Mouse (Mus musculus): ENCODE results near the gene Fam78b. TPM values are rescaled to one million over a fixed set of nuclear protein-coding genes. Genes with fewer than 3 reads are reported as not detected.

Gene Fam78b
- total RNA-seq, 2 experiments from 2014 or later: 4.5 to 5.4 TPM

GRCm38 (mm10) chr1:167084330-167084729, 83.1 kb downstream of the Fam78b start:
- no peak for DNase-seq
- intact Hi-C loops (cut with DNase I): no loop called here

DNA sequence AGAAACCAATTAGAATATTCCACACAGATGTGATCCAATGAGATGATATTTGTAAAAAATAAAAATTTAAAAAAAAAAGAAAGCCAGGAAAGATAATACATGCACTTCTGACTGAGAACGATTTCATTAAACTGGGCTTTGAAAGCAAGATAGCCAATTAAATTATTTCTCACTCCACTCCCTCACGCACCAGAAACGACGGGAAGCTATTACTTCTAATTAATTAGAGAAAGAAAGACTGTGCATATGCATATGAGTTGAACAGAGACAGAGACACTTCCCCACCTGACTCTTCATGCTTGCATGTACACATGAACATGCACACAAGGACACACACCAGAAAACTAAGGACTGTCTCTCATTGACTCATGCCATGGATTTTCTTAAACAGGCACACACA, 84.2 kb downstream of the Fam78b start:
- no peak for DNase-seq
- intact Hi-C loops (cut with DNase I): no loop called here

GRCm38 (mm10) chr1:167090466-167090865, 89.2 kb downstream of the Fam78b start:
- intact Hi-C loops (cut with DNase I): no loop called here
- no peak for DNase-seq

GRCm38 (mm10) chr1:167093551-167093950, 92.3 kb downstream of the Fam78b start:
- DNase-seq: no peak
- intact Hi-C loops (cut with DNase I): no loop called here

DNA sequence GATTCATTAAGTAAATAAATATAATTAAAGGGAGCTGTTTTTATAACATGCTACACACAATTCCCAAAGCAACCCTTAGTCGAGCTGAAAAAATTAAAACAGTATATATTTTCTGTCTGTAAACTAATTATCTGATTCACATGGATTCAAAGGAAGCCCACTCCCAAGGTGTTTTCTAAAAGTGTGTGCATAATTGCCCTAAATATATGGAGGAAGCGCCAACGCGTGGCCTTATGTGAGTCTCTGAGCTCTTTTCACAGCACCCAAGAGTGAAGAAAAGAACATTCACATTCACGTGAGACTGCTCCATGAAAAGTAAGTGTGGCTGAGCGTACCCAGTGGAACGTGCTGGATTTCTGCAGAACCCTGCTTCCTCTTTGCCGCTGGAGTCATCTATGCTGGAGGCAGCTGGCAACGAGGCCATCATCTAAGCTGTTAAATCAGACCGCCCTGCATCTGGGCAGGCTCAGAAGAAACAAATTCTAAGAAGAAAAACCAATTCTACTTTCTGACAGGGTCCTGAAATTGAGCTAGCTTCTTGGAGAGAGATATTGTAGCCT, 93.5 kb downstream of the Fam78b start:
- no peak for DNase-seq
- intact Hi-C loops (cut with DNase I): no loop called here

- intact Hi-C loops (cut with DNase I): no loop called here
- DNase-seq: no peak
Measured at GRCm38 (mm10) chr1:167098741-167099140, 97.5 kb downstream of the Fam78b start.

- DNase-seq: no peak
- intact Hi-C loops (cut with DNase I): no loop called here
Measured at GRCm38 (mm10) chr1:167102046-167102445, 100.8 kb downstream of the Fam78b start.

GRCm38 (mm10) chr1:167102566-167102965, 101.3 kb downstream of the Fam78b start:
- no peak for DNase-seq
- intact Hi-C loops (cut with DNase I): no loop called here

GRCm38 (mm10) chr1:167104956-167105626, 103.9 kb downstream of the Fam78b start:
- no peak for DNase-seq
- intact Hi-C loops (cut with DNase I): no loop called here

- intact Hi-C loops (cut with DNase I): no loop called here
- DNase-seq: no peak
Measured at GRCm38 (mm10) chr1:167105916-167106315, 104.7 kb downstream of the Fam78b start.

DNA sequence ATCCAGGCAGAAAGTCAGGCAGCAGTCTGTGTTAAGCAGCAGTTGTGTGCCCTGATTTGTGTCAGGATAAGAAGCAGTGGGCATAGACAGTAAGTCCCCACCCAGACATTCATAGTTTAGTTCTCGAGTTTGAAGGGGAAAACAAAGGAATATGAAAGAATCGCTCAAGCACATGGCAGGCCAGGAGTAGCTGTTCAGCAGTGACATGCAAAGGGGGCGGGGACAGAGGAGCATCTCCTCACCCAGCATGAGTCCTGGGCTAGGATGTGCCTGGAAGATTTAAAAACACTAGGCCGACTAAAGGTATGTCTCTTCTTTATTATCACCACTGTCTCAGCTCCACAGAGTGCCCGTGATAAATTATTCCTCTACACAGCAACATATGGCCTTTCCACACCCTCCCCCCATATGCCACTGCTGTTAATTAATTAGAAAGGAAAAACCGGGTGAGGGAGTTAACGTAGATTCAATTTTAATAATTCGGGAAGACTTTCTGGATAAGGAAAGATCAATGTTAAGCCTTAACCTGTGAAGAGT, 107.8 kb downstream of the Fam78b start:
- no peak for DNase-seq
- intact Hi-C loops (cut with DNase I): no loop called here

DNA sequence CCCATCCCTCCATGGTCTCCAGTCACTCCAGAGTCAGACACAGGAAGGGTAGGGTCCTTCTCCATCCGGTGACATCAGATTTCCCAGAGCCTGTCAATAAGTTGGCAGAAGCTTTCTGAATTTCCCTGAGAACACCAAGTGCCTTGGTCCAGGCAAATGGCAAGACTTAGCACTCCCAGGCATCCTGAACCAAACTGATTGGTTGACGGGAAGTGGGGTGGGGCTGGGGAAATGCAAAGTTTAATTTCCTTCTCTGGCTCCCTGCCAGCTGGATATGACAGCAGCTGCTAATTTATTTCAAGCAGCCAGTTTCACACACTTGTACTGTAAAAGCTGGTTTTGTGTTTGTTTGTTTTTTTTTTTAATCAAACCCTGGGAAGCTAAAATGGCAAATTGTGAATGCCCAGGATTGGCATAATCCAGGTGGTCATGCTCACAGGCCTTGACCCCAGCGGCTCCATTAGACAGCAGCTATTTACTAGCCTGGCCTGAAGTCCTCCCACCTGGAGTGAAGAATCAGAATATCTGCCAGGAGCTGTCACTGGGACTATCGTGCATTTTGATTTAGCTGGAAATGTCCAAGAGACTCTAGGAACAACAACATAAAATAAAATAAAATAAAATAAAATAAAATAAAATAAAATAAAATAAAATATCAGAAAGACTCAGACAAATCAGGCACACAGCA, 113.3 kb downstream of the Fam78b start:
- intact Hi-C loops (cut with DNase I): no loop called here
- no peak for DNase-seq

DNA sequence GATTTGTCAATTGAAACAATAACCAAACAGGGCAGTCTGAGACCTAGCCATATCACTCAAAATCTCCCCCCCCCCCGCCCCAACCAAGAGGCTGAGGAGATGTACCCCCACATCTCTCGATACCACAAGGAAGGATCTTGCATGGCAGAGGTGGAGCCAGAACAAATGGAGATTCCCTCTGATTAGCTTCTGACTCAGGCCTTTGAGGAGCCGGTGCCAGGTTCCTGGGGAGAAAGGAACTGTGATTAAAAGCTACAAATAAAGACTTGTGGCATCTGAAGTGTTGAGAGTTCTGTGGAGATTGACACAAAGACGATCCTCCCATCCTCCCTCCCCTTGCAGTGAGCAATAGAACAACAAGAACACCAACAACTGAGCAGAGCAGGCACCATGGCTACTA, 113.9 kb downstream of the Fam78b start:
- no peak for DNase-seq
- intact Hi-C loops (cut with DNase I): no loop called here

DNA sequence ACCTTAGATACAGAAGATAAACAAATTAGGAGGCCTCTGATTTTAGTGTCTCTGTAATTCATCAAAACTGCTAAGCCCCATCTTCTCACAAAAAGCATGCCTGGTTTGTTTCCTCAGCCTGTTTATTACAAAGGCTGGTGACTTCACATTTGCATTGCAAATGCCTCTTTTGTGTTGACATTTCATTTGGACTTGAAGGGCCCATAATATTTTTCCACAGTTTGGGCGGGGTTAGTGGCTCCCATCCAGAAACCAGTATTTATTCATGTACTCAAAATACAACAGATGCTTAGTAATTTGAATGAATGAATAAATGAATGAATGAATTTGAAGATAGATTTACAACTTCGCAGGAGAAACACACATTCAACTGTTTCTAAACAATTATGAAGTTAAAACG, 115.5 kb downstream of the Fam78b start:
- no peak for DNase-seq
- intact Hi-C loops (cut with DNase I): no loop called here

- DNase-seq: no peak
- intact Hi-C loops (cut with DNase I): no loop called here
Measured at GRCm38 (mm10) chr1:167118971-167119370, 117.8 kb downstream of the Fam78b start.

DNA sequence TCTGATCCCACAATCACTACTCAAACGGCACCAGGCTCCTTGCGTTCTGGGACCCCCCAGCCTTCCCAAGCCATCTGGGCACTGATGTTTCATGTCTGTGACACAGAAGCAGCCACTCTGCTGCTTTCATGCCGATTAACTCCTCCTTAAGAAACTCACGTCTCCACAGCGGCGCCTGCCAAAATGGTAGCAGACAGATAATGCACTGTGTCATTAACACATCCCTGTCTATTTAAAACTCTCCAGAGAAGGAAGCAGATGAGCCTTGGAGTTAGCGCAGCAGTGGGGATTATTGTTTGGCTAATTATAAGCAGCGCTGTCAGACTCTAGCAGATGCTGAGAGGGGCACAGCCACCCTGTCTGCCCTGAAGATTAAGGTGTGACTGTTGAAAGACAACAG, 118.2 kb downstream of the Fam78b start:
- intact Hi-C loops (cut with DNase I): no loop called here
- DNase-seq: no peak

DNA sequence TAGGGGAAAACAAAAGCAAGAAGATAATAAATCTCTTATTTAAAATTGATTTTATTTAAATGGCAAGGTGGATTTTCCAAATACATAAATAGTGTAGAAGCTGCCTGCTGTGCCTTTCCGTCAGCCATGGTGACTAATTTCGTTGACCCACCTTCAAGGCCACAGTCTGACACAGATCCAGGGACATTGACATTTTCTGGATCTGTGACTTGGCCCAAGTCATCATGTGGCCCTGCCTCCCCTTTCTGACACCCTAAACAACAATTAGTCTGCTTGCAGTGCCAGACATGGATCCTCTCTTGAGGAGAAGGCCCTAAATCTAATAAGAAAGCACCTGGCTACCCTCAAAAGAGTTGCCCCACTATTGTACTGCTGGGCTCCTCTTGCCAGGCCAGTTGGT, 121.2 kb downstream of the Fam78b start:
- no peak for DNase-seq
- intact Hi-C loops (cut with DNase I): no loop called here

DNA sequence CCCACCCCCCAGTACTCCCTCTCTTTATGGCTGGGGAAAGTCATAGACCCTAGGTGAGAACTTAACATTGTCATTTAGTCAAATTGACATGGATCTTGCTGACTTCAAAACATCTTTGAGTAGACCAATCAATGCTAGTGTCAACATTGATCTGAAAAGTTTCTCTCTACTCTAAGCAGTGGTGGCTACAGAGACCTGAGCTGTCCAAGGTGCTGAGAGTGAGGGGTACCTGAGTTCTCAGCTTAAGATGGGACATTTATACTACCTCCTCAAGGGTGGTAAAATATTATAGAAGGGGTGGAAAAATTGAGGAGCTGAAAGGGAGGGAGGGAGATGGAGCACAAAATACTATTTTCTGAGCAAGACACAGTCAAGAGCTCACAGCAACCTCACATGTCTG, 122.3 kb downstream of the Fam78b start:
- intact Hi-C loops (cut with DNase I): no loop called here
- DNase-seq: peak in 1 of 2 experiments; percentile 6

- intact Hi-C loops (cut with DNase I): no loop called here
- no peak for DNase-seq
Measured at GRCm38 (mm10) chr1:167125870-167126269, 124.7 kb downstream of the Fam78b start.

DNA sequence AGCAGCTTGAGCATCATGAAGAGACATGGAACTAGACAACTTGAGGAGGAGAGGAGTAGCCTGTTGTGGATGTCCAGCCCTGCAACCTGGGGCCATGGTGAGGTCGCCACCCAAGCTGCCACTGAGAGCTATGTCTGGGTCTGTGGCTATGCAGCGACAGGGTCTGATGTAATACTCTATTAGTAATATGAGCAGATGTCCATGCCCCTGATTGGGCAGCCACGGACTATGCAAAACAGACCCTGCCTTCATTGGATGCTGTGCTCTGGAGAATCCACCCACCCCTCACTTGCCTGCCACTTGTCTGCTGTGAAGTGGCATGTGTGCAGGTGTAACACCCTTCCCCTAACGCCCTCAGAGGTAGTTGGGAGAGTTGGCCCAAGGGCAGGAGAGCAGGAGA, 125.1 kb downstream of the Fam78b start:
- no peak for DNase-seq
- intact Hi-C loops (cut with DNase I): no loop called here

DNA sequence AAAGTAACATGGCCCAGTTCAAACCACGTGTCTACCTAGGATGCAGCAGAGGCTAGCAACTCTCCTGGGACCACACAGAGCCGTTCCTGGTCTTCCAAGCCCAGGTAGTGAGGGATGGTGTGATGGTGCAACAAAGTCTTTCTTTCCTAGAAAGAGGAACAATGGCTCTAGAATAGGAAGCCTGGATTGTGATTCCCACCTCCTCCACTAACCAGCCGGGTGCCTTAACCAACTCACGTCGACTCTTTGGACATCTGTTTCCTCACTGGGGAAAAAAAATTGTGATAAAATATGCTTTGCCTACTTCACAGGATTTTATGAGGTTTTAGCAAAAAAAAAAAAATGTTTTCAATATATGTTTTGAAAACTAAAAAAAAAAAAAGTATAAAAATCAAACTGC, 134.5 kb downstream of the Fam78b start:
- intact Hi-C loops (cut with DNase I): no loop called here
- DNase-seq: no peak
